Mouse (Mus musculus): ENCODE data around the gene Topaz1.
"Not testable (repeated sequence)": the region's sequence is repeated elsewhere in the genome, so short reads cannot be mapped to it uniquely, and the experiment has no call there.

The Topaz1 gene

GRCm38 (mm10) chr9:122812386-122812785 lies 65.2 kb downstream of the Topaz1 start:
- no peak for DNase-seq (ENCODE audit: low spot score)

- no peak for DNase-seq (ENCODE audit: low spot score)
These were observed 67.6 kb downstream of the Topaz1 start for GRCm38 (mm10) chr9:122814775-122815174.

GRCm38 (mm10) chr9:122815239-122815851 lies 68.2 kb downstream of the Topaz1 start:
- DNase-seq (ENCODE audit: low spot score) = no peak

- no peak for DNase-seq (ENCODE audit: low spot score)
These were observed 76.3 kb downstream of the Topaz1 start for GRCm38 (mm10) chr9:122823374-122824017.

GRCm38 (mm10) chr9:122826743-122827142 lies 79.6 kb downstream of the Topaz1 start:
- no peak for DNase-seq (ENCODE audit: low spot score)

GRCm38 (mm10) chr9:122829826-122830380 lies 82.8 kb downstream of the Topaz1 start:
- peak; percentile 23 for DNase-seq (ENCODE audit: low spot score)

GRCm38 (mm10) chr9:122836126-122836525 lies 89.0 kb downstream of the Topaz1 start:
- DNase-seq (ENCODE audit: low spot score) = no peak

GRCm38 (mm10) chr9:122836790-122837189 lies 89.6 kb downstream of the Topaz1 start:
- peak; percentile 15 for DNase-seq (ENCODE audit: low spot score)

- DNase-seq (ENCODE audit: low spot score) = no peak
These were observed 90.1 kb downstream of the Topaz1 start for GRCm38 (mm10) chr9:122837216-122837615.

GRCm38 (mm10) chr9:122837680-122838079 lies 90.5 kb downstream of the Topaz1 start:
- no peak for DNase-seq (ENCODE audit: low spot score)

- DNase-seq (ENCODE audit: low spot score) = no peak
These were observed 96.6 kb downstream of the Topaz1 start, which contains the start of gene Gm35549 for GRCm38 (mm10) chr9:122843760-122844159. Gm35549 (minus strand) TSS chr9:122844035.

GRCm38 (mm10) chr9:122845621-122846020 lies 98.5 kb downstream of the Topaz1 start:
- DNase-seq (ENCODE audit: low spot score) = no peak

- DNase-seq (ENCODE audit: low spot score) = peak; percentile 41
These were observed 99.0 kb downstream of the Topaz1 start for GRCm38 (mm10) chr9:122846156-122846555.

GRCm38 (mm10) chr9:122847811-122848311 lies 100.7 kb downstream of the Topaz1 start:
- not testable (repeated sequence) for DNase-seq (ENCODE audit: low spot score)

Measured in adipocyte (in vitro differentiated cells).